In genomic region chr1:153053619-153054018, GRCm38 (mm10) we compare ENCODE assay signal across 23 mouse cellular contexts.
A peak's percentile ranks its signal among the peaks of the same experiment; 100 is the strongest.
DNase-seq lines count a peak whose midpoint lies in the region; ATAC-seq lines count a peak whose summit lies in the region.
"Had no signal": no experiment of that assay in that cellular context is flagged by ENCODE, and none has a peak within 500 bp of the region (broad histone marks: within the 10 kb centered on the region; RNA-seq: fewer than 3 reads in every experiment).

No protein-coding gene starts in this region.

- no peak for ATAC-seq in embryonic facial prominence, embryonic 11.5 days (replicated peaks; ENCODE audit: insufficient number of reproducible peaks, low FRiP score, low TSS enrichment, low read depth)
- ATAC-seq in kidney, embryonic 14.5 days (ENCODE audit: low FRiP score, low TSS enrichment), result 0 out of 2 replicates have a peak, but pooled peaks have one; percentile 32
- 0 out of 2 replicates have a peak, but pooled peaks have one; percentile 29 for ATAC-seq in midbrain, embryonic 12.5 days (ENCODE audit: low FRiP score, low read depth)
- no peak for ATAC-seq in midbrain, embryonic 13.5 days
- ATAC-seq in embryonic facial prominence, embryonic 13.5 days (ENCODE audit: insufficient number of reproducible peaks, insufficient read depth, low FRiP score, low TSS enrichment, low read depth), result no peak
- ATAC-seq: activated CD4-positive, CD25-positive, alpha-beta regulatory T cell, adult 4 months; intestine, embryonic 16.5 days had no signal

- no peak overlapping the region for H3K9ac ChIP-seq in embryonic facial prominence, embryonic 11.5 days (replicated peaks; ENCODE audit: low read length)
- no peak overlapping the region for H3K9ac ChIP-seq in kidney, embryonic 14.5 days (ENCODE audit: low read depth, low read length)
- no peak overlapping the region for H3K9ac ChIP-seq in midbrain, embryonic 12.5 days (replicated peaks)
- H3K9ac ChIP-seq in midbrain, embryonic 13.5 days (replicated peaks), result no peak overlapping the region
- no peak overlapping the region for H3K9ac ChIP-seq in embryonic facial prominence, embryonic 13.5 days
- H3K9ac ChIP-seq: liver, embryonic 15.5 days had no signal

- H3K4me3 ChIP-seq in embryonic facial prominence, embryonic 11.5 days (ENCODE audit: low read depth, low read length), result no peak overlapping the region
- H3K4me3 ChIP-seq in embryonic facial prominence, embryonic 10.5 days, result no peak overlapping the region
- H3K4me3 ChIP-seq in kidney, embryonic 14.5 days (ENCODE audit: low read length), result no peak overlapping the region
- no peak overlapping the region for H3K4me3 ChIP-seq in midbrain, embryonic 12.5 days
- no peak overlapping the region for H3K4me3 ChIP-seq in midbrain, embryonic 13.5 days (replicated peaks)
- H3K4me3 ChIP-seq in embryonic facial prominence, embryonic 13.5 days, result no peak overlapping the region
- H3K4me3 ChIP-seq: liver, embryonic 15.5 days had no signal

- no peaks in the 10 kb centered on the region for H3K9me3 ChIP-seq in embryonic facial prominence, embryonic 11.5 days (replicated peaks; ENCODE audit: control insufficient read depth, low read length)
- no peaks in the 10 kb centered on the region for H3K9me3 ChIP-seq in embryonic facial prominence, embryonic 10.5 days
- H3K9me3 ChIP-seq in kidney, embryonic 14.5 days (ENCODE audit: control insufficient read depth, low read length), result no peaks in the 10 kb centered on the region
- no peaks in the 10 kb centered on the region for H3K9me3 ChIP-seq in midbrain, embryonic 12.5 days
- H3K9me3 ChIP-seq in midbrain, embryonic 13.5 days, result no peaks in the 10 kb centered on the region
- no peaks in the 10 kb centered on the region for H3K9me3 ChIP-seq in embryonic facial prominence, embryonic 13.5 days
- H3K9me3 ChIP-seq: liver, embryonic 15.5 days had no signal

- H3K4me2 ChIP-seq in embryonic facial prominence, embryonic 11.5 days (ENCODE audit: low read depth, low read length), result no peak overlapping the region
- H3K4me2 ChIP-seq in kidney, embryonic 14.5 days (replicated peaks; ENCODE audit: low read depth, low read length), result no peak overlapping the region
- H3K4me2 ChIP-seq in midbrain, embryonic 12.5 days (replicated peaks), result 0 out of 2 replicates have a peak overlapping the region, but pooled peaks have one; percentile 17
- H3K4me2 ChIP-seq in midbrain, embryonic 13.5 days (replicated peaks), result no peak overlapping the region
- peak overlapping the region; percentile 18; the same call in 1 of the 2 replicates for H3K4me2 ChIP-seq in embryonic facial prominence, embryonic 13.5 days
- H3K4me2 ChIP-seq: heart, embryonic 11.5 days; liver, embryonic 15.5 days had no signal

- no peaks in the 10 kb centered on the region for H3K36me3 ChIP-seq in embryonic facial prominence, embryonic 11.5 days (replicated peaks; ENCODE audit: control insufficient read depth, insufficient read depth, low read depth, low read length)
- no peaks in the 10 kb centered on the region for H3K36me3 ChIP-seq in embryonic facial prominence, embryonic 10.5 days (replicated peaks)
- no peaks in the 10 kb centered on the region for H3K36me3 ChIP-seq in kidney, embryonic 14.5 days (ENCODE audit: control insufficient read depth, insufficient read depth, low read length)
- H3K36me3 ChIP-seq in midbrain, embryonic 12.5 days, result no peaks in the 10 kb centered on the region
- no peaks in the 10 kb centered on the region for H3K36me3 ChIP-seq in midbrain, embryonic 13.5 days
- H3K36me3 ChIP-seq in embryonic facial prominence, embryonic 13.5 days, result no peaks in the 10 kb centered on the region
- H3K36me3 ChIP-seq: liver, embryonic 15.5 days had no signal

- H3K27me3 ChIP-seq in embryonic facial prominence, embryonic 11.5 days (ENCODE audit: control insufficient read depth, insufficient read depth, low read length), result no peaks in the 10 kb centered on the region
- peaks cover 36% of the 10 kb centered on the region for H3K27me3 ChIP-seq in embryonic facial prominence, embryonic 10.5 days (replicated peaks; ENCODE audit: low read depth, poor library complexity, severe bottlenecking)
- no peaks in the 10 kb centered on the region for H3K27me3 ChIP-seq in kidney, embryonic 14.5 days (ENCODE audit: control insufficient read depth, insufficient read depth, low read length)
- H3K27me3 ChIP-seq in midbrain, embryonic 12.5 days, result peaks cover 79% of the 10 kb centered on the region
- H3K27me3 ChIP-seq in midbrain, embryonic 13.5 days, result peaks cover 74% of the 10 kb centered on the region
- H3K27me3 ChIP-seq in embryonic facial prominence, embryonic 13.5 days, result no peaks in the 10 kb centered on the region
- H3K27me3 ChIP-seq: liver, embryonic 15.5 days had no signal

- 17% methylated on average over 7 of the region's 7 CpGs for WGBS in embryonic facial prominence, embryonic 11.5 days
- 16% methylated on average over 7 of the region's 7 CpGs for WGBS in embryonic facial prominence, embryonic 10.5 days
- WGBS in kidney, embryonic 14.5 days, result 21% methylated on average over 7 of the region's 7 CpGs
- 20% methylated on average over 7 of the region's 7 CpGs for WGBS in midbrain, embryonic 12.5 days
- 16% methylated on average over 7 of the region's 7 CpGs for WGBS in midbrain, embryonic 13.5 days
- WGBS in embryonic facial prominence, embryonic 13.5 days, result 6% methylated on average over 7 of the region's 7 CpGs

- peak; percentile 62 for DNase-seq in embryonic facial prominence, embryonic 11.5 days (ENCODE audit: low spot score)
- no peak for DNase-seq in embryonic facial prominence, embryonic 10.5 days (ENCODE audit: low spot score)
- DNase-seq in kidney, adult 18-20 months, result no peak
- no peak for DNase-seq in urinary bladder, adult 2 months (ENCODE audit: low spot score)
- DNase-seq: adrenal gland, adult 2 months; gastrocnemius, postnatal 36 days; heart, adult 18-20 months; heart, postnatal 36 days; kidney, adult 9 months; kidney, postnatal 14 days; layer of hippocampus, adult 9-11 months; lung, postnatal 36 days; right cerebral cortex, postnatal 4 days; thymus, adult 2 months; thymus, postnatal 36 days had no signal

- peaks cover 5% of the 10 kb centered on the region; the same call in 1 of the 2 replicates for H3K4me1 ChIP-seq in embryonic facial prominence, embryonic 11.5 days (ENCODE audit: control insufficient read depth, insufficient read depth, low read length)
- H3K4me1 ChIP-seq in embryonic facial prominence, embryonic 10.5 days, result peaks cover 50% of the 10 kb centered on the region
- H3K4me1 ChIP-seq in kidney, embryonic 14.5 days (ENCODE audit: control insufficient read depth, insufficient read depth, low read length), result no peaks in the 10 kb centered on the region; the same call in 1 of the 2 replicates
- peaks cover 17% of the 10 kb centered on the region for H3K4me1 ChIP-seq in midbrain, embryonic 12.5 days
- peaks cover 33% of the 10 kb centered on the region for H3K4me1 ChIP-seq in midbrain, embryonic 13.5 days (replicated peaks)
- peaks cover 35% of the 10 kb centered on the region for H3K4me1 ChIP-seq in embryonic facial prominence, embryonic 13.5 days
- H3K4me1 ChIP-seq: liver, embryonic 15.5 days had no signal

- H3K27ac ChIP-seq in embryonic facial prominence, embryonic 11.5 days (replicated peaks; ENCODE audit: low read depth, low read length), result no peak overlapping the region
- H3K27ac ChIP-seq in embryonic facial prominence, embryonic 10.5 days (replicated peaks), result no peak overlapping the region
- H3K27ac ChIP-seq in kidney, embryonic 14.5 days (ENCODE audit: low read depth, low read length), result no peak overlapping the region
- no peak overlapping the region for H3K27ac ChIP-seq in midbrain, embryonic 12.5 days (replicated peaks)
- no peak overlapping the region for H3K27ac ChIP-seq in midbrain, embryonic 13.5 days
- H3K27ac ChIP-seq in embryonic facial prominence, embryonic 13.5 days, result no peak overlapping the region
- H3K27ac ChIP-seq: liver, embryonic 15.5 days had no signal

Comparison
In these comparisons a context has a peak if more than half of its experiments do, and no peak if none do; other contexts are left out.
1. ATAC-seq: peak in kidney, embryonic 14.5 days (single experiment) and midbrain, embryonic 12.5 days (single experiment); none in embryonic facial prominence, embryonic 11.5 days (single experiment), midbrain, embryonic 13.5 days (single experiment) and embryonic facial prominence, embryonic 13.5 days (single experiment).
2. H3K4me2 ChIP-seq: peak in midbrain, embryonic 12.5 days (single experiment) and embryonic facial prominence, embryonic 13.5 days (single experiment); none in embryonic facial prominence, embryonic 11.5 days (single experiment), kidney, embryonic 14.5 days (single experiment) and midbrain, embryonic 13.5 days (single experiment).